Mouse (Mus musculus) CH12.LX (cell line): ENCODE results near the gene Sds.

Experiments
- CHD1 ChIP-seq: IDR thresholded peaks from 2 replicates; pipeline ENCODE4 v1.6.1; 2012; ENCODE audit warnings: low read depth, low read length, improper control_type of control experiment, inconsistent platforms
- CTCF ChIP-seq, 2 experiments: IDR thresholded peaks in 1 of 2; conservative IDR thresholded peaks in 1 of 2; 2 replicates each; pipeline ENCODE4 v1.5.1; 2011 to 2012; ENCODE audit warnings: low read depth in 2 of 2, low read length in 2 of 2, improper control_type of control experiment in 1 of 2, inconsistent platforms in 1 of 2, mild to moderate bottlenecking in 1 of 2, moderate library complexity in 1 of 2
- EP300 ChIP-seq: IDR thresholded peaks from 2 replicates; pipeline ENCODE4 v1.6.1; 2011; ENCODE audit warnings: low read length, improper control_type of control experiment
- IRF4 ChIP-seq: IDR thresholded peaks from 2 replicates; pipeline ENCODE4 v1.6.1; 2014; ENCODE audit warnings: low read depth, mild to moderate bottlenecking, inconsistent platforms, low read length, improper control_type of control experiment
- POLR2A ChIP-seq: IDR thresholded peaks from 2 replicates; pipeline ENCODE4 v1.6.1; 2011; ENCODE audit warnings: low read depth, mild to moderate bottlenecking, improper control_type of control experiment, low read length
- USF1 ChIP-seq: IDR thresholded peaks from 2 replicates; pipeline ENCODE4 v1.6.1; 2014; ENCODE audit warnings: low read depth, mild to moderate bottlenecking, inconsistent platforms, low read length, improper control_type of control experiment
- USF2 ChIP-seq: conservative IDR thresholded peaks from 2 replicates; pipeline ENCODE4 v1.6.1; 2011; ENCODE audit warnings: low read depth, low read length, improper control_type of control experiment

- no peak for TF ChIP-seq USF2
- TF ChIP-seq POLR2A: no peak
- no peak for TF ChIP-seq CHD1
- no peak for TF ChIP-seq EP300
- TF ChIP-seq USF1: no peak
- no peak for TF ChIP-seq IRF4
- TF ChIP-seq CTCF (conservative IDR thresholded peaks at IDR 0.05 in 1 of 2, IDR thresholded peaks at IDR 0.05 in 1 of 2; ENCODE audit: low read depth in 2 of 2, low read length in 2 of 2): peak in 1 of 2 experiments; percentile 70; a peak in 2 of 4 replicates
Measured at GRCm38 (mm10) chr5:120522649-120523048, 46.3 kb downstream of the Sds start.
